Mouse (Mus musculus) brain, embryonic 14.5 days (tissue): Measurements from ENCODE around the gene Gga2. TPM values are rescaled to one million over a fixed set of nuclear protein-coding genes. Genes with fewer than 3 reads are reported as not detected.

ENCODE experiments used
- DNase-seq: peaks from one replicate; pipeline ENCODE4 v3.0.0-alpha.2; 2011; ENCODE audit warnings: low read depth
- CTCF ChIP-seq: fragments of 200-500 bp; IDR thresholded peaks from 2 replicates; pipeline ENCODE4 v1.5.1; 2012; ENCODE audit warnings: inconsistent platforms, mild to moderate bottlenecking, moderate library complexity, borderline replicate concordance; ENCODE audit not compliant: insufficient read depth, insufficient read length; ENCODE audit errors: extremely low read depth
- POLR2A ChIP-seq: fragments of 200-500 bp; IDR thresholded peaks from 2 replicates; pipeline ENCODE4 v1.6.1; 2012; ENCODE audit warnings: mild to moderate bottlenecking, inconsistent platforms, borderline replicate concordance; ENCODE audit not compliant: poor library complexity, insufficient read depth, insufficient read length, severe bottlenecking; ENCODE audit errors: extremely low read depth
- polyA plus RNA-seq: library from polyadenylated mRNA; depleted of rRNA; stranded (reverse); fragments of >200 nt; gene quantifications from 2 replicates; pipeline ENCODE4 v1.2.3, GENCODE M21; 2012; rRNA removed

Gga2 gene
- polyA plus RNA-seq = 83.7 and 101 TPM in 2 replicates

DNA sequence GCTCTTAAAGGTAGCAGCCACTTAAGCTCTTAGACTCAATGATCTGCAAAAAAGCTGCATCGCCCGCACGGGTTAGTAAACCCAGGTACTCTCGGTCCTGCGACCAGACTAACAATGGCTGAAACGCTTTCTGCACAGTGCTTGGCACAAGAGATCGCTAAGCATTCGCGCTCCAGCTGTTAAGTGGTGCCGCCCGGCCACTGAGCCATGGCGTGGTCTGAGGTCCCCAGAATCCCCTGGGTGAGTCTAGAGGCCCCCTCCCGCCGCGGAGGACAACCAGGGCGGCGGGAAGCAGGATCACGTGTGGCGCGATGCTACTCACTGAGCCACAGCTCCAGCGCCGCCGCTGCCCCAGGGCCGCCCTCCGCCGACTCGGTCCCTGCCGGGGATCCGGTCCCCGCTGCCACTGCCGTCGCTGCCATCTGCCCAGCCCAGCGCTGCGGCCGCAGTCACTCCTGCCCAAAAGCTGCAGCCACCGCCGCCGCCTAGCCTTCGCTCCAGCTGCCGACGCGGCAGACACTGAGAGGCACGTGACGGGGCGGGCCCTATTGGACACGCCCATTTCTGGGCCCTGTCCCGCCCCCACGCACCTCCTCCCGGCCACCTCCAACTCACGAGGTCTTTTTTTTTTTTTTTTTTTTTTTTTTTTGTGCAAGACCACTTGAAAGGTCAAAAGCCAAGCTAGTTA is at the start of gene Gga2:
Gga2 (minus strand) TSS at position 556 of the 688 bp plus-strand sequence.
- TF ChIP-seq POLR2A (peak; percentile 90), CTCF (no peak)
- peak; percentile 96 for DNase-seq

DNA sequence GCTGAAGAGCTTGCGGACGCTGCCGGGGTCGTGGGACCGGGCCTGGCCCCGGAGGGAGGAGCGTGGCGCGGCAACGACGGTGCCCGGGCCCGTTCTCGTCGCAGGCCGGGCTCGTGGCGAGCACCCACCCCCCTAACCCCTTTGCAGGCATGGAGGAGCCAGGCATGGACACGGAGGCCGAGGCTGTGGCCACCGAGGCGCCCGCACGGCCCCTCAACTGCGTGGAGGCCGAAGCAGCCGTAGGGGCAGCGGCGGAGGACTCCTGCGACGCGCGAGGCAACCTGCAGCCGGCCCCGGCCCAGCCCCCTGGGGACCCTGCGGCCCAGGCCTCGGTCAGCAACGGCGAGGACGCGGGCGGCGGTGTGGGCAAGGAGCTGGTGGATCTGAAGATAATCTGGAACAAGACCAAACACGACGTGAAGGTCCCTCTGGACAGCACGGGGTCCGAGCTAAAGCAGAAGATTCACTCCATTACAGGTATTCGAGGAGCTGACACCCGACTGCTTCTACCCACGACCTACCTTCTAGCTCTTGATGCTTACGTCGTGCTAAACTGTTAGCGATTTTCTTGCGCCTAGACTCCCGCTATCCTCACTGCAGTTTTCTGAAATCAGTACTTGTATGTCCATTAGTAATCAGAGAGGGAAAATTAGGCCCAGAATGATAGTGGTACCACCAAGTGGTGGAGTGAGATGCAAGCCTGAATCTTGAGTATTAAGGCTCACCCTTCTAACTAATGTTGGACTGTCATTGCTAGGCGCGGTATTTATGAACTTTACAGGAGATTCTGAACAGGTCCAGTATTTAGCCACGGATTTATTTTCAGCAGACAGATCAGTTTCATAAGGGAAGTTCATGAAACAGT is 46.7 kb upstream of the Gga2 start:
- peak; percentile 28 for DNase-seq
- TF ChIP-seq CTCF (no peak), POLR2A (no peak)

DNA sequence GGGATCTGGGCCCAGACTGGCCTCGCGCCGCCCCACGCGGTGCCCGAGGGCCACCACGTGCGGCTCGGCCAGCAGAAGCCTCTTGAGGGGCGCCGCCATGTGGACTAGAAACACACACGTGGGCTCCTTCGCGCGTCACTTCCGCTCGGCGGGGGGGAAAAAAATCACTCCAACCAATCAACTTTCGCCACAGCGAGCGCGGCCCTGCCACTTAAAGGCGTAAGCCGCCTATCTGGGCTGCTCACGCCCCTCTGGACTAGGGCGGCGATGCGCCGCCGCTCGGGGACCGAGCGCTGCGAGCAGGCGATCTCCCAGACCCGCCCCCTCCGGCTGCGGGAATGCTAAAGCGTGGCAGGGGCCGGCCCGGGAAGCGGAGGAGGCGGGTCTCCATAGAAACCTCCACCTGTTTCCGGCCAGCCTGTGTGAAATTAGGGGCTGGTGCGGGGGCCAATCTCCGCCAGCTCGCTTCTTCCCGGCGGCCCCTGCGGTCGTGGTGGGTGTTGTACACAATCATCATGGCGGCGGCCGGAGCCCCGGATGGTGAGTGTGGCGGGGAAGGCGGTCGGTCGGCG is 46.0 kb upstream of the Gga2 start, which contains the start of the genes Ubfd1 and Ears2:
Ubfd1 (plus strand) TSS at position 231 of the 572 bp plus-strand sequence.
Ears2 (minus strand) TSS at position 319 of the 572 bp plus-strand sequence.
- peak; percentile 99 for DNase-seq
- TF ChIP-seq CTCF (peak; percentile 7; the same call in 1 of the 2 replicates), POLR2A (no peak)

DNA sequence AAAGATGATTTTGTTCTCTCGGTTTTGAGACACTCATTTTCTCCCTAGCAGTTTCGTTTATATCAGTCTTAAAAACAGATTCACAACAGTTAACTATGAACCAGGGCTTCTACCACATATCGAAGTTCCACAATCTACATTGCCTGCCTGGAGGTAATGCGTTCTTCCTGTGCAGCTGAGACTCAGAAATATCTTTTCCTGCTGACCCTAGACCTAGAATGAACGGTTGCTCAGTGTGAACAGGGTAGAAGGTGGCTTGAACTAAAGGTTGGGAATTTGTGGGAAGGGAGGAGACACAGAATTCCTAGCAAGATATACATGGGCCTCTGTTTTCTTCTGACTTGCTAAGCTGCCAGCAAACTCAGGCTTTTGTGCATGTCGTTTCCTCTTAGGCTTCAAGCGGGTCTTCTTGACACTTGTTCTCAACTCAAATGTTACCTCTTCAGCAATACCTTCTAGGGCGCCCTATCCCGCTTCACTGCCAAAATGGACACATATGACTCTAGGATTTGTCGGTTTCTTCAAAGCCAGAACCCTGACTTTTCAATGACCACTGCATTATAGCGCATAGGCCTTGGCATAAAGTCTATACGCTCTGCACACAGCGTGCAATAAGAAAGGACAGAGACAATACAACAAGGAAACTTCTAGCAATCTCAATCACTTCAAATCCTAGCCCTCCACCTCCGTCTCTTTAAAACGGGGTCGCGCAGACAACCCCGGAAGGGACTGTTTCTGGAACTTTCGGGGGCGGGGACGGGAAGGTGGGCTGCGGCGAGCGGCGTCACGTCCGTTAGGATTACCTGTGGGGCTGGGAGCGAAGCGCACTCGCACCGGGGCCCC is 45.3 kb upstream of the Gga2 start:
- no peak for DNase-seq
- TF ChIP-seq CTCF = no peak

DNA sequence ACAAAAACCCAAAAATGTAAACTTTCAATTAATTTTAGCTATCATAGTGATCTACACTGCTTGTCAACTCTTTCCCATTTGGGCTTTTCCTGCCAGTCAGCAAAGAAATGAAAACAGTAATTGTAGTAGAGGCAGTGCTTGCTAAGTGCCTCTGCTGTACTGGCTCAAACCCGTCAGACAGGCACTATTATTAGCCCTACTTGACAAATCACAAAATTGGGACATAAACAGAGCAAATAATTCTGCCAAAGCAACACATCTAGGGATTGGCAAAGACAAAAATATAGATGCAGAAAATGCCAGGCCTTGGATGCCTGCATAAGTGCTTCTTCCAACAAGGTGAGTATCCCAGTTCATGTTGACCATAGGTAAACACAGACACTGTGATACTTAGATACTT is 44.6 kb upstream of the Gga2 start:
- no peak for DNase-seq
- TF ChIP-seq CTCF = no peak
- no peak for TF ChIP-seq POLR2A

DNA sequence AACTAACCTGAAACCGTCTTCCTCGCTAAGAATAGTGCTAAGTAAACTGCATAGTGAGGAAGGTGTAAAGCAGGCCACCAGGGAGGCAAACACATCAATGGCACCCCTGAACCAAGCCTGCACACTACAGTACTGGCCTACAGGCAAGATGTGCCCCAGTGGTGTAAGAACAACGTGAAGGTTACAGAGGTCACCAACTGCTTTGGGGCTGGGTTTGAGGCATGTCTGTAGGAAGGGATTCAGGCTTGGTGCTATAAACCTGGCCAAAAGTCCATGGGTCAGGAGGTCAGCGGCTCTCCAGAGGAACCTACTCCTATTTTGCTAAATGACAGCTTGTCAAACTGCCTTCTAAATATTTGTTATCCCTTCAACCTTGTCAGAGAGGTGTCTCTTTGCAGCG is 35.6 kb upstream of the Gga2 start:
- TF ChIP-seq CTCF = no peak
- TF ChIP-seq POLR2A = no peak
- no peak for DNase-seq

DNA sequence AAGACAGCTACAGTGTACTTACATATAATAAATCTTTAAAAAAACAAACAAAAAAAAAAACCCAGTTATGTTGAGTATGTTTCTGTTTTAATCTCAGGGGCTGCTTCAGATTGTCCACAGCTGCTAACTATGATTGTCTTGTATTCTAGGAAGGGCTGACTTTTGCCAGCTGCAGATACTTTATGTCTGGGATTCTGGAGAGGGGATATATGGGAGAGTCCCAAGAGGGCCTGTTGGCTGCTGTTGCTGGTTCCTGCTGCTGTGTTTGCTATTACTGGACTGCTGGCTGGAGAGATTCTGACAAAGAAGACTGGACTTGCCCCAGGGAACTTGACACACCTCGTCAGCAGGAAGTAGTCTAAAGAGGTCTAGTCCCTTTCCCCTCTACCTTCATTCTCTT is 29.8 kb upstream of the Gga2 start:
- DNase-seq = no peak
- TF ChIP-seq POLR2A (no peak), CTCF (no peak)

DNA sequence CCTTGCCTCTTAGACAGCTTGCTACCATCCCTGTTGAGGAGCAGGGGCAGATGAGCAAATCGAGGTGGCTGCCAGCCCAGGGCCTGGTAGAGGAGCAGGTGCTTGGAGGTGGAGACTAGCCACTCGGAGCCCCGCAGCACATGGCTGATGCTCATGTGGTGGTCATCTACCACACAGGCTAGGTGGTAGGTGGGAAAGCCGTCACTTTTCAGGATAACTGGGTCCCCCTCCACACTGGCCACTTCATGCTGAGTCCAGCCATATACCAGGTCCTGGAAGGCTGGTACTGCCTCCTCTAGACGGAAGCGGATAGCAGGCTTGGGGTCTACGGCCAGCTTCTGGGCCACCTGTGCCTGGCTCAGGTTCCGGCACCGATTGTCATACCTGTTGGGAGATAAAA is 27.2 kb upstream of the Gga2 start:
- DNase-seq = no peak
- no peak for TF ChIP-seq POLR2A
- TF ChIP-seq CTCF = no peak

DNA sequence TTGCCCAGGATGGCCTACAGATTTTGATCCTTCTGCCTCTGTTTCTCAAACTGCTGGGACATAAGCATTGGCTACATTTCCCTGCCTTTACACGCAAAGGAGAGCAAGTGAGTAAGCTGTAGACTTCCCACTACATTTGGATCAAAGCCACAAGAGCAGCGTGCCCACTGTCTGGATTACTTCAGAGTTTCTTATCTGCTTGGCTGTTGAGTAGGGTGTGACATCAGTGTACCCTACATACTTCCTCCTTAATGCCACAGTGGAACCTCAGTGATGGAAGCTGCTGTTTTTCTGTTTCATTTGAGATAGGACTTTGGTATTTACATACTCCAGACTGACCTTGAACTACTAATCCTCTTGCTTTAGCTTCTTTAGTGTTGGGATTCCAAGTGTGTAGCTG is 25.8 kb upstream of the Gga2 start:
- no peak for DNase-seq
- TF ChIP-seq POLR2A = no peak
- TF ChIP-seq CTCF = no peak

DNA sequence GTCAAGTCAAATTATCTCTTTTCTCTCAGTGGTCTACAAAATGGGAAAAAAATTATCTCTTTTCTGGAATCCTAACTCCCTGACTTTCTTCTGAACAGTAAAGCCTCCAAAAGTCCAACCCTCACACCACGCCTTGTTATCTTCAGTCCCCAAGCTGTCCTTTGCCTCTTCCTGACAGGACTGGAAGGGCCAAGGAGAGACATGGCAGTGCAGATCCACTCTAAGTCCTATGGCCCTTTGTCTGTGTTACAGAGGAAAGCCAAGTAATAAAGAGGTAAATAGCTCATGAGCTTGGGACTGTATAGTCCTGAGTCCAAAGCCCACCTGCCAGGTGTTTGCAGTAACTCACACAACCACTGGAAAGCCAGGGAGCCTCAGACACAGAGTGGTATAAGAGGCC is 24.7 kb upstream of the Gga2 start:
- TF ChIP-seq POLR2A (no peak), CTCF (no peak)
- DNase-seq = no peak
